Mouse (Mus musculus) spleen, adult 2 months (tissue): Measurements from ENCODE around the gene Snf8.

Source experiments
- CTCF ChIP-seq: fragments of 200-500 bp; IDR thresholded peaks from 2 replicates; pipeline ENCODE4 v1.5.1; 2011; ENCODE audit warnings: mild to moderate bottlenecking, inconsistent platforms; ENCODE audit not compliant: insufficient read depth, insufficient read length, insufficient replicate concordance; ENCODE audit errors: extremely low read depth
- POLR2A ChIP-seq: fragments of 200-500 bp; IDR thresholded peaks from 2 replicates; pipeline ENCODE4 v1.6.1; 2011; ENCODE audit warnings: low read depth, low read length, inconsistent platforms

- TF ChIP-seq CTCF (no peak), POLR2A (no peak)
Measured at GRCm38 (mm10) chr11:95987854-95988447, 46.7 kb upstream of the Snf8 start.
